Mouse (Mus musculus) limb, embryonic 12.5 days (tissue): ENCODE measurements around the gene Rxfp3. TPM values are rescaled to one million over a fixed set of nuclear protein-coding genes. Genes with fewer than 3 reads are reported as not detected.

Source experiments
- ATAC-seq: fragments of 200-750 bp; cut with Nextera tagmentation; 2 replicates; pipeline ENCODE4 v1.8.0; 2017; ENCODE audit warnings: low read depth, moderate TSS enrichment; ENCODE audit not compliant: insufficient number of reproducible peaks, insufficient read depth, low FRiP score, low TSS enrichment
- H3K27ac ChIP-seq: fragments of 300-500 bp; sonication (generic); 2 replicates; pipeline ENCODE4 v1.5.1; 2016; ENCODE audit warnings: mild to moderate bottlenecking, moderate library complexity
- H3K27me3 ChIP-seq: fragments of 300-500 bp; sonication (generic); 2 replicates; pipeline ENCODE4 v1.6.1; 2016; ENCODE audit warnings: mild to moderate bottlenecking, moderate library complexity
- H3K36me3 ChIP-seq: fragments of 300-500 bp; sonication (generic); 2 replicates; pipeline ENCODE4 v1.6.1; 2016; ENCODE audit warnings: mild to moderate bottlenecking, moderate library complexity
- H3K4me1 ChIP-seq: fragments of 300-500 bp; sonication (generic); replicated peaks from 2 replicates; pipeline ENCODE4 v1.6.1; 2016
- H3K4me2 ChIP-seq: fragments of 300-500 bp; sonication (generic); 2 replicates; pipeline ENCODE4 v1.6.1; 2016; ENCODE audit warnings: mild to moderate bottlenecking, moderate library complexity
- H3K4me3 ChIP-seq: fragments of 300-500 bp; sonication (generic); replicated peaks from 2 replicates; pipeline ENCODE4 v1.5.1; 2016; ENCODE audit warnings: mild to moderate bottlenecking
- H3K9ac ChIP-seq: fragments of 300-500 bp; sonication (generic); replicated peaks from 2 replicates; pipeline ENCODE4 v1.6.1; 2016; ENCODE audit warnings: mild to moderate bottlenecking, moderate library complexity
- H3K9me3 ChIP-seq: fragments of 300-500 bp; sonication (generic); 2 replicates; pipeline ENCODE4 v1.6.1; 2016; ENCODE audit warnings: mild to moderate bottlenecking, moderate library complexity
- WGBS: fragments of 180-500 bp; shearing (Covaris S2); methylation state at CpG from one replicate; pipeline ENCODE4 v1.1.7; 2016; 5-methylcytosine and 5-hydroxymethylcytosine counted together
- polyA plus RNA-seq: library from polyadenylated mRNA; unstranded; fragments of >200 nt; fragmentation: Nextera tagmentation; extraction: Ambion mirVana; gene quantifications from 2 replicates; pipeline ENCODE4 v1.2.1, GENCODE M21; 2016

Gene Rxfp3
- 0.99 and 1.2 TPM in 2 replicates for polyA plus RNA-seq

GRCm38 (mm10) chr15:11037711-11038110, at the start of gene Rxfp3:
Rxfp3 (minus strand) TSS chr15:11037991.
- H3K4me2 ChIP-seq, result peak within 1 kb of the TSS; percentile 70
- peaks cover 54% of the 10 kb centered on the region for H3K27me3 ChIP-seq
- 6% methylated on average over 16 of the region's 16 CpGs for WGBS
- no peak within 1 kb of the TSS for H3K27ac ChIP-seq
- peak within 1 kb of the TSS; percentile 43 for H3K4me3 ChIP-seq
- no peaks in the 10 kb centered on the region for H3K9me3 ChIP-seq
- no peak for ATAC-seq
- H3K9ac ChIP-seq, result peak within 1 kb of the TSS; percentile 35
- peaks cover 21% of the 10 kb centered on the region for H3K4me1 ChIP-seq
- no peaks in the 10 kb centered on the region for H3K36me3 ChIP-seq

- WGBS, result 26% methylated on average over 1 of the region's 1 CpGs
- H3K36me3 ChIP-seq, result no peaks in the 10 kb centered on the region
- peaks cover 15% of the 10 kb centered on the region for H3K4me1 ChIP-seq
- H3K4me2 ChIP-seq, result no peak overlapping the region
- H3K27ac ChIP-seq, result peak overlapping the region; percentile 62
- no peaks in the 10 kb centered on the region for H3K27me3 ChIP-seq
- no peak overlapping the region for H3K9ac ChIP-seq
- no peak overlapping the region for H3K4me3 ChIP-seq
- no peak for ATAC-seq
- no peaks in the 10 kb centered on the region for H3K9me3 ChIP-seq
Measured at GRCm38 (mm10) chr15:11084993-11085365, 47.2 kb upstream of the Rxfp3 start.

- Histone ChIP-seq H3K4me3 (no peak overlapping the region), H3K27ac (peak overlapping the region; percentile 62), H3K4me1 (peaks cover 15% of the 10 kb centered on the region), H3K36me3 (no peaks in the 10 kb centered on the region), H3K9ac (no peak overlapping the region), H3K4me2 (no peak overlapping the region), H3K27me3 (no peaks in the 10 kb centered on the region), H3K9me3 (no peaks in the 10 kb centered on the region)
- 34% methylated on average over 9 of the region's 9 CpGs for WGBS
- ATAC-seq, result no peak
Measured at GRCm38 (mm10) chr15:11084241-11084992, 46.6 kb upstream of the Rxfp3 start.

GRCm38 (mm10) chr15:11083678-11084077, 45.9 kb upstream of the Rxfp3 start:
- H3K9me3 ChIP-seq, result no peaks in the 10 kb centered on the region
- peaks cover 15% of the 10 kb centered on the region for H3K4me1 ChIP-seq
- no peak overlapping the region for H3K27ac ChIP-seq
- 94% methylated on average over 3 of the region's 3 CpGs for WGBS
- no peak overlapping the region for H3K4me3 ChIP-seq
- H3K27me3 ChIP-seq, result no peaks in the 10 kb centered on the region
- no peak for ATAC-seq
- H3K9ac ChIP-seq, result no peak overlapping the region
- no peak overlapping the region for H3K4me2 ChIP-seq
- H3K36me3 ChIP-seq, result no peaks in the 10 kb centered on the region

- no peaks in the 10 kb centered on the region for H3K9me3 ChIP-seq
- 65% methylated on average over 8 of the region's 8 CpGs for WGBS
- ATAC-seq, result no peak
- peaks cover 17% of the 10 kb centered on the region for H3K4me1 ChIP-seq
- H3K4me2 ChIP-seq, result no peak overlapping the region
- H3K4me3 ChIP-seq, result no peak overlapping the region
- no peaks in the 10 kb centered on the region for H3K36me3 ChIP-seq
- H3K27me3 ChIP-seq, result no peaks in the 10 kb centered on the region
- H3K9ac ChIP-seq, result no peak overlapping the region
- no peak overlapping the region for H3K27ac ChIP-seq
Measured at GRCm38 (mm10) chr15:11082961-11083569, 45.3 kb upstream of the Rxfp3 start.

- no peak overlapping the region for H3K27ac ChIP-seq
- H3K9me3 ChIP-seq, result no peaks in the 10 kb centered on the region
- peaks cover 5% of the 10 kb centered on the region for H3K4me1 ChIP-seq
- no peak overlapping the region for H3K9ac ChIP-seq
- 76% methylated on average over 3 of the region's 3 CpGs for WGBS
- ATAC-seq, result no peak
- H3K4me2 ChIP-seq, result no peak overlapping the region
- H3K4me3 ChIP-seq, result no peak overlapping the region
- no peaks in the 10 kb centered on the region for H3K27me3 ChIP-seq
- no peaks in the 10 kb centered on the region for H3K36me3 ChIP-seq
Measured at GRCm38 (mm10) chr15:11075726-11076361, 38.1 kb upstream of the Rxfp3 start.

GRCm38 (mm10) chr15:11067891-11068290, 30.1 kb upstream of the Rxfp3 start:
- H3K27me3 ChIP-seq, result no peaks in the 10 kb centered on the region
- H3K27ac ChIP-seq, result no peak overlapping the region
- ATAC-seq, result no peak
- H3K9ac ChIP-seq, result no peak overlapping the region
- no peak overlapping the region for H3K4me3 ChIP-seq
- WGBS, result 87% methylated on average over 7 of the region's 7 CpGs
- no peaks in the 10 kb centered on the region for H3K9me3 ChIP-seq
- no peaks in the 10 kb centered on the region for H3K36me3 ChIP-seq
- H3K4me2 ChIP-seq, result no peak overlapping the region
- H3K4me1 ChIP-seq, result peaks cover 26% of the 10 kb centered on the region

GRCm38 (mm10) chr15:11066299-11066698, 28.5 kb upstream of the Rxfp3 start:
- H3K9me3 ChIP-seq, result no peaks in the 10 kb centered on the region
- peak overlapping the region; percentile 66 for H3K4me2 ChIP-seq
- no peaks in the 10 kb centered on the region for H3K27me3 ChIP-seq
- H3K4me1 ChIP-seq, result peaks cover 26% of the 10 kb centered on the region
- H3K9ac ChIP-seq, result peak overlapping the region; percentile 50; the same call in 1 of the 2 replicates
- H3K4me3 ChIP-seq, result peak overlapping the region; percentile 42
- ATAC-seq, result no peak
- H3K36me3 ChIP-seq, result no peaks in the 10 kb centered on the region
- peak overlapping the region; percentile 87 for H3K27ac ChIP-seq
- 22% methylated on average over 5 of the region's 5 CpGs for WGBS

- H3K27me3 ChIP-seq, result no peaks in the 10 kb centered on the region
- peak overlapping the region; percentile 42 for H3K4me3 ChIP-seq
- peaks cover 26% of the 10 kb centered on the region for H3K4me1 ChIP-seq
- H3K4me2 ChIP-seq, result peak overlapping the region; percentile 66
- WGBS, result 13% methylated on average over 9 of the region's 9 CpGs
- peak overlapping the region; percentile 55 for H3K9ac ChIP-seq
- ATAC-seq, result no peak
- H3K36me3 ChIP-seq, result no peaks in the 10 kb centered on the region
- no peaks in the 10 kb centered on the region for H3K9me3 ChIP-seq
- H3K27ac ChIP-seq, result peak overlapping the region; percentile 87
Measured at GRCm38 (mm10) chr15:11065528-11066171, 27.9 kb upstream of the Rxfp3 start.

- peak within 1 kb of the TSS; percentile 66 for H3K4me2 ChIP-seq
- peak within 1 kb of the TSS; percentile 55 for H3K9ac ChIP-seq
- peaks cover 26% of the 10 kb centered on the region for H3K4me1 ChIP-seq
- H3K9me3 ChIP-seq, result no peaks in the 10 kb centered on the region
- no peaks in the 10 kb centered on the region for H3K27me3 ChIP-seq
- H3K36me3 ChIP-seq, result no peaks in the 10 kb centered on the region
- H3K27ac ChIP-seq, result peak within 1 kb of the TSS; percentile 87
- H3K4me3 ChIP-seq, result peak within 1 kb of the TSS; percentile 42
- WGBS, result 2% methylated on average over 25 of the region's 25 CpGs
- ATAC-seq, result peak; percentile 85
Measured at GRCm38 (mm10) chr15:11064558-11065411, 27.0 kb upstream of the Rxfp3 start, which contains the start of gene Adamts12. Adamts12 (plus strand) TSS chr15:11064790.
